Mouse (Mus musculus) embryonic facial prominence, embryonic 11.5 days (tissue): ENCODE measurements around the gene Kctd10. TPM values are rescaled to one million over a fixed set of nuclear protein-coding genes. Genes with fewer than 3 reads are reported as not detected.

ENCODE experiments used
- ATAC-seq: fragments of 200-750 bp; cut with Nextera tagmentation; replicated peaks from 2 replicates; pipeline ENCODE4 v1.8.0; 2017; ENCODE audit warnings: low read depth; ENCODE audit not compliant: insufficient number of reproducible peaks, low FRiP score, low TSS enrichment
- DNase-seq: peaks from one replicate; pipeline ENCODE4 v3.0.0-alpha.2; 2015; ENCODE audit warnings: low spot score
- H3K27ac ChIP-seq: fragments of 300-500 bp; sonication (generic); replicated peaks from 2 replicates; pipeline ENCODE4 v1.5.1; 2014; ENCODE audit warnings: mild to moderate bottlenecking, low read depth, low read length, control low read depth
- H3K27me3 ChIP-seq: fragments of 300-500 bp; sonication (generic); 2 replicates; pipeline ENCODE4 v1.6.1; 2014; ENCODE audit warnings: mild to moderate bottlenecking, low read length, moderate library complexity, mixed read lengths; ENCODE audit not compliant: control insufficient read depth, insufficient read depth
- H3K36me3 ChIP-seq: fragments of 300-500 bp; sonication (generic); replicated peaks from 2 replicates; pipeline ENCODE4 v1.6.1; 2014; ENCODE audit warnings: low read depth, mild to moderate bottlenecking, low read length, moderate library complexity, mixed read lengths; ENCODE audit not compliant: control insufficient read depth, insufficient read depth
- H3K4me1 ChIP-seq: fragments of 300-500 bp; sonication (generic); 2 replicates; pipeline ENCODE4 v1.6.1; 2014; ENCODE audit warnings: low read length, mixed read lengths; ENCODE audit not compliant: control insufficient read depth, insufficient read depth
- H3K4me2 ChIP-seq: fragments of 300-500 bp; sonication (generic); 2 replicates; pipeline ENCODE4 v1.6.1; 2014; ENCODE audit warnings: low read depth, mild to moderate bottlenecking, control low read depth, low read length, moderate library complexity
- H3K4me3 ChIP-seq: fragments of 300-500 bp; sonication (generic); 2 replicates; pipeline ENCODE4 v1.5.1; 2014; ENCODE audit warnings: low read depth, low read length, control low read depth
- H3K9ac ChIP-seq: fragments of 300-500 bp; sonication (generic); replicated peaks from 2 replicates; pipeline ENCODE4 v1.6.1; 2014; ENCODE audit warnings: mild to moderate bottlenecking, control low read depth, low read length
- H3K9me3 ChIP-seq: fragments of 300-500 bp; sonication (generic); replicated peaks from 2 replicates; pipeline ENCODE4 v1.6.1; 2016; ENCODE audit warnings: mild to moderate bottlenecking, low read length, inconsistent platforms, mixed read lengths; ENCODE audit not compliant: control insufficient read depth
- WGBS: fragments of 180-500 bp; shearing (Covaris S2); extraction: QIAGEN DNeasy Blood & Tissue Kit; methylation state at CpG from one replicate; pipeline ENCODE4 v1.1.7; 2014; 5-methylcytosine and 5-hydroxymethylcytosine counted together
- polyA plus RNA-seq: library from polyadenylated mRNA; unstranded; fragments of >200 nt; fragmentation: Nextera tagmentation; extraction: Ambion mirVana; gene quantifications from 2 replicates; pipeline ENCODE4 v1.2.1, GENCODE M21; 2014

Gene Kctd10
- polyA plus RNA-seq, 1 experiment from 2014 or later, result 110 TPM

DNA sequence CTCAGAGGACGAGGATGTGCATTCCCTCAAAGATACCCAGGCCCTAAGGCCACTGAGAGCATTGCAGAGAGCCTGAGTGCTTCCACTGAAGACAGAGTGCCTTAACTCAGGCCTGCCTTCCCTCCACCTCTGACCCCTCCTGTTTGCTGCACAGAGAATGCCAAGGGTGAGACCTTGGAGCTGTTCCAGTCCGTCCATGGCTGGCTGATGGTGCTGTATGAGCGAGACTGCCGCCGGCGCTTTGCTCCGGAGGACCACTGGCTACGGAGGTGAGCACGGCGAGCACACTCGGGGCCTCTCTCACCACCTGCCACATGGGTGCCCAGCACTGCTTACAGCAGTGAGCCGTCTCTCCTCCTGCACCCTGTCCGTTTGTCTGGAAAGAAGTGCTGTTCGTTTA lies 26.3 kb upstream of the Kctd10 start:
- WGBS, result 89% methylated on average over 14 of the region's 14 CpGs

DNA sequence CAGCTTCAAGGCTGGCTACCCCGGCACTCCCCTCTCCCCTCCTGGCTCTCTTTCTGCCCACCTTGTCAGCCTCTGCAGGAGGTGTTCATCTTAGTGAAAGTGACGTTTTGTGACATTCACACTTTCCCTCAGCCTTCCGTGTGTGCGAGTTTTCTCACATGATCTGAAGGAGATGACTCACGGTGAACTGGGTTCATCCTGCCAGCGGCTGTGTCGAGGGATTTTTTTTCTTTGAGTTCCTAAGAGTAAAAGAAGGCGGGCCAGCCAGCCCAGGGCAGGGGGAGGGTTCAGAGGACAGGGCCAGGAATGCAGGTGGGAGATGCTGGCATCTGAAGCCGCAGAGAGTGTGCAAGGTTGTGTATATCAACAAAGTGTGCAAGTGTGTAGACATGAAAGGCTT lies 12.9 kb upstream of the Kctd10 start:
- Histone ChIP-seq H3K4me2 (no peak overlapping the region), H3K36me3 (peaks cover 9% of the 10 kb centered on the region), H3K9me3 (no peaks in the 10 kb centered on the region), H3K27ac (no peak overlapping the region), H3K9ac (no peak overlapping the region), H3K27me3 (no peaks in the 10 kb centered on the region), H3K4me3 (no peak overlapping the region), H3K4me1 (no peaks in the 10 kb centered on the region)
- ATAC-seq (no peak), DNase-seq (no peak)
- WGBS, result 86% methylated on average over 9 of the region's 9 CpGs

More for the DNA sequence above, 26.3 kb upstream of the Kctd10 start:
- Histone ChIP-seq H3K36me3 (peaks cover 37% of the 10 kb centered on the region), H3K27me3 (no peaks in the 10 kb centered on the region), H3K4me3 (no peak overlapping the region), H3K9me3 (no peaks in the 10 kb centered on the region), H3K4me2 (no peak overlapping the region), H3K27ac (no peak overlapping the region), H3K4me1 (no peaks in the 10 kb centered on the region), H3K9ac (no peak overlapping the region)
- ATAC-seq (no peak), DNase-seq (no peak)

DNA sequence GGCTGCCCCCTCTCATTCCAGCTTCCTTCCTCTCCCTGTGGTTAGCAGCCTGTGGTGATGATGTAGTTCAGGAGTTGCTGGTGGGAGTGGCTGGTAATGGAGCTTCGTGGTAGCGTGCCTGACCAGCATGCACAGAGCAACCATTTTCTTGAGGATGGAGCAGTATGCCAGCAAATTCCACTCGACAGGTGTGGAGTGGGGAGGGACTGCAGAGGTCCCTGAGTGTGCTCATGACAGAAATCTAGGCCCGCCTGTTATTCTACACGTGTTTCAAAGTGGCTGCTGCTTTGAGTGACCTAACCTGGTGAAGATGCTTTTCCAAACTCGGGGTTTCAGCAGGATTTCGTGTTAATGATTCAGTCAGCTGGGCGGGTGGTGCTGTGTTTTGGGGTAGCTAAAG lies 4.1 kb upstream of the Kctd10 start:
- Histone ChIP-seq H3K9ac (no peak overlapping the region), H3K36me3 (peaks cover 7% of the 10 kb centered on the region), H3K4me1 (peaks cover 3% of the 10 kb centered on the region; the same call in 1 of the 2 replicates), H3K4me3 (no peak overlapping the region), H3K4me2 (no peak overlapping the region), H3K9me3 (no peaks in the 10 kb centered on the region), H3K27me3 (no peaks in the 10 kb centered on the region), H3K27ac (no peak overlapping the region)
- 92% methylated on average over 8 of the region's 8 CpGs for WGBS
- DNase-seq (no peak), ATAC-seq (no peak)

DNA sequence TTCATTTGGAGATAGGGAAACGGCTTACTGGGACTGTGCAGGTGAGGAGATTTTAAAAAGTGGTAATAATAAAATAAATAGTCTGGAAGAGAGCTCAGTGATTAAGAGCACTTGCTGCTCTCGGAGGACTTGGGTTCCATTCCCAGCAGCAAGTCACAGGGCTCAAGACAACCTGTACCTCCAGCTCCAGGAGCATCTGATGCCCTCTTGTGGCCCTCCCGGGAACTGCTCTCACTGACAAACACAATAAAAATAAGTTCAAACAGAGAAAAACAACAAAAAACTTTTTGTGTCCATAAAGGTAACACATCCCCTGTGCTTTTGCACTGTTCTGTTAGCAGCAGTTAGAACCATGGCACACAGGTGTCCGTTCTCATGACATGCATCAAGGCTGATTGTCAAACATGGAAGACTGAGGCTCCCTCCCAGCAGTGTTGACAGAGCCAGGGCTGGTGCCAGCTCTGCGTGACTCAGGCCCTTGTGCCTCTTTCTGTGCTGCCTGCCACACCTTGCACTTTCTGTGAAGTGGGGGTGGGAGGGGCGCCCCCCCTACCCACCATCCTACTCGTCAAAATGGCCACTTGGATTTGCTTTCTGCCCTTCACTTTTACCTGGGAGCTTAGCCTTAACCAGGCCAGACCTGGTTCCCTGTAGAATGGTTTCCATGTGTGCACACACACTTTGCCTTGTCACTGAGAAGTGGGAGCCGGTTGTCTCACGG lies 3.0 kb upstream of the Kctd10 start:
- Histone ChIP-seq H3K36me3 (peaks cover 4% of the 10 kb centered on the region), H3K9me3 (no peaks in the 10 kb centered on the region), H3K4me3 (no peak overlapping the region), H3K4me1 (peaks cover 3% of the 10 kb centered on the region; the same call in 1 of the 2 replicates), H3K27me3 (no peaks in the 10 kb centered on the region), H3K27ac (no peak overlapping the region), H3K9ac (no peak overlapping the region), H3K4me2 (no peak overlapping the region)
- ATAC-seq (no peak), DNase-seq (peak; percentile 54)
- WGBS, result 83% methylated on average over 9 of the region's 9 CpGs

GRCm38 (mm10) chr5:114381013-114381351 lies 674 bp upstream of the Kctd10 start:
- Histone ChIP-seq H3K9ac (peak overlapping the region; percentile 96), H3K27ac (peak overlapping the region; percentile 48), H3K36me3 (no peaks in the 10 kb centered on the region; the same call in 1 of the 2 replicates), H3K4me2 (peak overlapping the region; percentile 74), H3K27me3 (no peaks in the 10 kb centered on the region), H3K4me3 (peak overlapping the region; percentile 89), H3K9me3 (no peaks in the 10 kb centered on the region), H3K4me1 (peaks cover 3% of the 10 kb centered on the region; the same call in 1 of the 2 replicates)
- WGBS, result under 1% methylated on average over 18 of the region's 18 CpGs
- DNase-seq (peak; percentile 15), ATAC-seq (0 out of 2 replicates have a peak, but pooled peaks have one; percentile 25)

DNA sequence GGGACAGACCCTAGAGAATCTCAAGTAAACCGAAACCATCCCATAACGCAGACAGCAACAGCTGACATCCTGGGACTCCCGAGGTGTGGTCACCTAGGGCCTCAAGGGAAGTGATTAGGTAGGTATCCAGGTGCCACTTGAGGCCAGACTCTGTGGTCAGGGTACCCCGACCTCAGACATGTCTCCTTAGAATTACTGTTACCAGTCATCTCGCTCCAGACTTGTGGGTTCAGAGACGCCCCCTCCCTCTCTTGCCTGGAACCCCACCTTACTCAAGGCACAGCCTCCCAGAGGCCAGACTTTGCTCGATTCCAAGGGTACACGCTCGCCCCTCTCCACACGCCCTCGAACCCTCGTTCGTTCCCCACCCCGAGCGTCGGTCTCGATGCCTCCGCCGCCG lies 545 bp downstream of the Kctd10 start:
- peak; percentile 58 for ATAC-seq
- Histone ChIP-seq H3K4me1 (peaks cover 3% of the 10 kb centered on the region; the same call in 1 of the 2 replicates), H3K4me2 (peak overlapping the region; percentile 74), H3K36me3 (0 out of 2 replicates have a peak, but pooled peaks cover under 1% of the 10 kb centered on the region), H3K27me3 (no peaks in the 10 kb centered on the region), H3K9me3 (no peaks in the 10 kb centered on the region), H3K9ac (peak overlapping the region; percentile 96), H3K4me3 (peak overlapping the region; percentile 89), H3K27ac (peak overlapping the region; percentile 76)
- DNase-seq, result peak; percentile 15
- WGBS, result 2% methylated on average over 20 of the region's 20 CpGs

- Histone ChIP-seq H3K4me3 (peak overlapping the region; percentile 89), H3K9ac (peak overlapping the region; percentile 96), H3K36me3 (peaks cover 6% of the 10 kb centered on the region; the same call in 1 of the 2 replicates), H3K27me3 (no peaks in the 10 kb centered on the region), H3K9me3 (no peaks in the 10 kb centered on the region), H3K4me1 (peaks cover 3% of the 10 kb centered on the region; the same call in 1 of the 2 replicates), H3K4me2 (peak overlapping the region; percentile 74), H3K27ac (no peak overlapping the region)
- WGBS, result 30% methylated on average over 6 of the region's 6 CpGs
- DNase-seq, result no peak
- ATAC-seq, result no peak
Observed at GRCm38 (mm10) chr5:114378936-114379335, 1.4 kb downstream of the Kctd10 start.

DNA sequence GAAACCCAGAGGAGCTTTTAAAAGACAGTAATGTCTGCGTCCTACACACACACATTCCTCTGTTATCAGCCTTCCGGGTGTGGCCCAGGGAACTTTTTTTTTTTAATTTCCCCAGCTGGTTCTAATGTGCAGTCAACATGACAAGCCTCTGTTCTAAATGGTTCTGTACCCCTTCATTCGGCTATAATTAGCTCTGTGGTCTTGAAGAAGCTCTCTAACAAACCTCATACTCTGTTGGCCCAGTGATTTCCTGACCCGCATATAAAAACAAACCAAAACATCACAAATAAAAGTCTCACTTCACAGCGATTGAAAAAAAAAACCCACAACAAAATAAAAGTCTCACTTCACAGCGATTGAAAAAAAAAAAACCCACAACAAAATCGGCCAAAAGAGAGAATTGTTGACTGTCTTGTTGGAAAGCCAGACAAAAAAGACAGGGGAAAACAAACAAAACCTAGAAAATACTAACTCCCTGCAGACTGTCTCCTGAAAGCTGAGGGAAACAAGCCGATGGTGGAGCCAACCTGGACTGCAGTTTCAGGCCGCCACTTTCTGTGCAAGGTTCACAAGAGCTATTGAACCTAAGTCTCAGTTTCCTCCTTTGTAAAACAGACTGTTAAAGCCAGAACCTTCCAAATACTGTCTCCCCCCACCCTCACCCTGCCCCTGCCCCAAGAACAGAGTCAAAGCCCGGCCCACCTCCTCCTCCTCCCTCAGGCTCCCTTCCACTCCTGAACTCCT lies 2.0 kb downstream of the Kctd10 start:
- peak overlapping the region; percentile 74; the same call in 1 of the 2 replicates for H3K4me2 ChIP-seq
- ATAC-seq, result no peak
- peaks cover 3% of the 10 kb centered on the region; the same call in 1 of the 2 replicates for H3K4me1 ChIP-seq
- DNase-seq, result no peak
- no peak overlapping the region for H3K9ac ChIP-seq
- 56% methylated on average over 10 of the region's 10 CpGs for WGBS
- peaks cover 10% of the 10 kb centered on the region for H3K36me3 ChIP-seq
- H3K27ac ChIP-seq, result no peak overlapping the region
- H3K4me3 ChIP-seq, result no peak overlapping the region
- no peaks in the 10 kb centered on the region for H3K27me3 ChIP-seq
- no peaks in the 10 kb centered on the region for H3K9me3 ChIP-seq
